Mouse (Mus musculus) stomach, postnatal 0 days (tissue): ENCODE measurements around the gene Zfp512b. TPM values are rescaled to one million over a fixed set of nuclear protein-coding genes. Genes with fewer than 3 reads are reported as not detected.

Experiments
- ATAC-seq: fragments of 200-750 bp; cut with Nextera tagmentation; 2 replicates; pipeline ENCODE4 v1.8.0; 2017; ENCODE audit not compliant: low FRiP score, low TSS enrichment
- DNase-seq: peaks from one replicate; pipeline ENCODE4 v3.0.0-alpha.2; 2016; ENCODE audit warnings: low spot score
- H3K27ac ChIP-seq: fragments of 300-500 bp; sonication (generic); replicated peaks from 2 replicates; pipeline ENCODE4 v1.5.1; 2014; ENCODE audit warnings: mild to moderate bottlenecking, control low read depth
- H3K27me3 ChIP-seq: fragments of 300-500 bp; sonication (generic); 2 replicates; pipeline ENCODE4 v1.6.1; 2014; ENCODE audit warnings: low read length; ENCODE audit not compliant: control insufficient read depth, insufficient read depth
- H3K36me3 ChIP-seq: fragments of 300-500 bp; sonication (generic); 2 replicates; pipeline ENCODE4 v1.6.1; 2014; ENCODE audit warnings: low read length, mixed read lengths; ENCODE audit not compliant: control insufficient read depth, insufficient read depth
- H3K4me1 ChIP-seq: fragments of 300-500 bp; sonication (generic); replicated peaks from 2 replicates; pipeline ENCODE4 v1.6.1; 2014; ENCODE audit warnings: antibody characterized with exemption; ENCODE audit not compliant: control insufficient read depth, insufficient read depth
- H3K4me2 ChIP-seq: fragments of 300-500 bp; sonication (generic); replicated peaks from 2 replicates; pipeline ENCODE4 v1.6.1; 2014; ENCODE audit warnings: low read depth, mild to moderate bottlenecking, control low read depth, moderate library complexity
- H3K4me3 ChIP-seq: fragments of 300-500 bp; sonication (generic); 2 replicates; pipeline ENCODE4 v1.5.1; 2014; ENCODE audit warnings: low read depth, low read length, control low read depth
- H3K9ac ChIP-seq: fragments of 300-500 bp; sonication (generic); 2 replicates; pipeline ENCODE4 v1.6.1; 2014; ENCODE audit warnings: mild to moderate bottlenecking, low read length, control low read depth, mixed read lengths
- H3K9me3 ChIP-seq: fragments of 300-500 bp; sonication (generic); 2 replicates; pipeline ENCODE4 v1.6.1; 2016; ENCODE audit warnings: low read length; ENCODE audit not compliant: control insufficient read depth
- CTCF ChIP-seq: IDR thresholded peaks from 2 replicates; pipeline ENCODE4 v1.5.1; 2016; ENCODE audit warnings: antibody characterized with exemption, low read depth, mild to moderate bottlenecking, moderate library complexity
- EP300 ChIP-seq: optimal IDR thresholded peaks from 2 replicates; pipeline ENCODE3; 2016; ENCODE audit warnings: antibody characterized with exemption
- WGBS: fragments of 180-500 bp; shearing (Covaris S2); extraction: QIAGEN DNeasy Blood & Tissue Kit; methylation state at CpG from one replicate; pipeline ENCODE4 v1.1.7; 2014; 5-methylcytosine and 5-hydroxymethylcytosine counted together
- polyA plus RNA-seq: library from polyadenylated mRNA; unstranded; fragments of >200 nt; fragmentation: Nextera tagmentation; extraction: Ambion mirVana; gene quantifications from 2 replicates; pipeline ENCODE4 v1.2.1, GENCODE M21; 2015

The Zfp512b gene
- polyA plus RNA-seq, 1 experiment from 2014 or later = 15.9 TPM

DNA sequence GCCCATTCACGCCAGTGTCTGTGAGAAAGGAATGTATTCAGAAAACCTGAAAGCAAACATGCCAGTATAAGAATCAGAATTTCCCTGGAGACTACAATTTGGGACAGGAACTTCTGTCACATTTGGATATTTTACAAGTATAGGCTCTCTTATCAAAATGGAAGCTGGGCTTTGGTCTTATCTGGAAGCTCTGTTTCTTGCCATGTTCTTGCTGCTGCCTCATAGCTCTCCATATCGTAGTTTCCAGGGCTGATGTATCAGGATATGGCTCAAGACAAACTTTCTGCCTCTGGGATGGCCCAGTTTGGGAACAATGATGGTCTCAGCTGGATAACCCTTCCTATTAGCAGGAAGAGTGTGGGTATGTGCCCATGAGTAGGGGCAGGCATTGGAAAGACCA is 16.0 kb downstream of the Zfp512b start:
- TF ChIP-seq EP300 = no peak
- no peak for TF ChIP-seq CTCF
- Histone ChIP-seq H3K9me3 (no peaks in the 10 kb centered on the region), H3K4me3 (no peak overlapping the region), H3K4me2 (no peak overlapping the region), H3K9ac (no peak overlapping the region), H3K27ac (no peak overlapping the region), H3K36me3 (peaks cover 13% of the 10 kb centered on the region; the same call in 1 of the 2 replicates), H3K4me1 (peaks cover 13% of the 10 kb centered on the region), H3K27me3 (no peaks in the 10 kb centered on the region)
- ATAC-seq = no peak
- peak; percentile 4 for DNase-seq
- 89% methylated on average over 2 of the region's 2 CpGs for WGBS

DNA sequence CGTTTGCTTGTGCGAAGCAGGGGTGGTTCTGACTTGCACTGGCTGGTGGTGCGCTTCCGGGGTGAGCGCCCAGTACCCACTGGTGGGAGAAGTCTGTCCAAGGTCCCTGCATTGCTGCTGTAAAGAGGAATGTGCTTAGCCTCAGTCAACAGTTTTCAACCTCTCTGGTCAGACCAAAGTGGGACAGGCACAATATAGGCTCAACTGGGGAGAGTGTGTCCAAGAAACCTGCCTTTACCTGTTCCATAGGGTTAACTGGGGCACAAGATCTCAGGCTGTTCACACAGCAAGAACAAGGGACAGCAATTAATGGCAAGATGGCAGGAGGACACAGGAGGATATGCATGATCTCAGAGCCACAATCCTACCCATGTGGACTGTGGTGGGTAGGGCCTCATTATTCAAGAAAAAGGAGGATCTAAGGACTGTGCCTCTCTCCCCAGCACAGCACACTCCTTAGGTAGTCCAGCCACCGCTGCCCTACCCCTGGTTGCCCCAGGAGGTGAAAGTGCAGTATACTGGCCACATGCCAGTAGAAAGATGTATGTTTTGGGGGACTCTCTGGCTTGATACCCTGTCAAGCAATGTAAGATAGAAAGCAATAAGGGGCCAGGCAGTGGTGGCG is 17.6 kb downstream of the Zfp512b start:
- peaks cover 7% of the 10 kb centered on the region for H3K4me1 ChIP-seq
- TF ChIP-seq CTCF (no peak), EP300 (no peak)
- ATAC-seq (no peak), DNase-seq (peak; percentile 11)
- no peak overlapping the region for H3K27ac ChIP-seq
- H3K9me3 ChIP-seq = no peaks in the 10 kb centered on the region
- WGBS = 93% methylated on average over 7 of the region's 7 CpGs
- peaks cover 13% of the 10 kb centered on the region; the same call in 1 of the 2 replicates for H3K36me3 ChIP-seq
- no peak overlapping the region for H3K4me2 ChIP-seq
- no peak overlapping the region for H3K9ac ChIP-seq
- H3K27me3 ChIP-seq = no peaks in the 10 kb centered on the region
- H3K4me3 ChIP-seq = no peak overlapping the region

- TF ChIP-seq CTCF = no peak
- TF ChIP-seq EP300 = no peak
- WGBS = 88% methylated on average over 9 of the region's 9 CpGs
- no peak overlapping the region for H3K27ac ChIP-seq
- peak; percentile 10 for DNase-seq
- H3K36me3 ChIP-seq = peaks cover 15% of the 10 kb centered on the region; the same call in 1 of the 2 replicates
- H3K27me3 ChIP-seq = no peaks in the 10 kb centered on the region
- no peak overlapping the region for H3K4me3 ChIP-seq
- no peaks in the 10 kb centered on the region for H3K9me3 ChIP-seq
- H3K4me1 ChIP-seq = peaks cover under 1% of the 10 kb centered on the region; the same call in 1 of the 2 replicates
- H3K4me2 ChIP-seq = no peak overlapping the region
- no peak for ATAC-seq
- no peak overlapping the region for H3K9ac ChIP-seq
Observed at GRCm38 (mm10) chr2:181573961-181574360, 18.6 kb downstream of the Zfp512b start.

- Histone ChIP-seq H3K27ac (no peak overlapping the region), H3K27me3 (no peaks in the 10 kb centered on the region), H3K9me3 (no peaks in the 10 kb centered on the region), H3K4me1 (no peaks in the 10 kb centered on the region), H3K4me2 (no peak overlapping the region), H3K36me3 (peaks cover 15% of the 10 kb centered on the region; the same call in 1 of the 2 replicates), H3K4me3 (no peak overlapping the region), H3K9ac (no peak overlapping the region)
- WGBS = 95% methylated on average over 15 of the region's 15 CpGs
- DNase-seq = peak; percentile 11
- no peak for ATAC-seq
- TF ChIP-seq CTCF (no peak), EP300 (no peak)
Observed at GRCm38 (mm10) chr2:181572921-181573920, 19.4 kb downstream of the Zfp512b start.

- H3K27me3 ChIP-seq = no peaks in the 10 kb centered on the region
- no peak overlapping the region for H3K4me2 ChIP-seq
- H3K4me1 ChIP-seq = no peaks in the 10 kb centered on the region
- TF ChIP-seq EP300 (no peak), CTCF (no peak)
- 95% methylated on average over 11 of the region's 11 CpGs for WGBS
- H3K9me3 ChIP-seq = no peaks in the 10 kb centered on the region
- H3K36me3 ChIP-seq = peaks cover 15% of the 10 kb centered on the region; the same call in 1 of the 2 replicates
- peak; percentile 11 for DNase-seq
- H3K9ac ChIP-seq = no peak overlapping the region
- no peak overlapping the region for H3K27ac ChIP-seq
- no peak for ATAC-seq
- no peak overlapping the region for H3K4me3 ChIP-seq
Observed at GRCm38 (mm10) chr2:181571941-181572670, 20.5 kb downstream of the Zfp512b start.
